Mouse (Mus musculus) ES-Bruce4 (cell line): ENCODE data around the gene Gm19345.

Experiments
- CTCF ChIP-seq: IDR thresholded peaks from one replicate; pipeline ENCODE4 v1.8.1; 2011; ENCODE audit warnings: low read depth, low read length
- POLR2A ChIP-seq: IDR thresholded peaks from one replicate; pipeline ENCODE4 v1.8.1; 2011; ENCODE audit warnings: low read length; ENCODE audit not compliant: insufficient read depth

DNA sequence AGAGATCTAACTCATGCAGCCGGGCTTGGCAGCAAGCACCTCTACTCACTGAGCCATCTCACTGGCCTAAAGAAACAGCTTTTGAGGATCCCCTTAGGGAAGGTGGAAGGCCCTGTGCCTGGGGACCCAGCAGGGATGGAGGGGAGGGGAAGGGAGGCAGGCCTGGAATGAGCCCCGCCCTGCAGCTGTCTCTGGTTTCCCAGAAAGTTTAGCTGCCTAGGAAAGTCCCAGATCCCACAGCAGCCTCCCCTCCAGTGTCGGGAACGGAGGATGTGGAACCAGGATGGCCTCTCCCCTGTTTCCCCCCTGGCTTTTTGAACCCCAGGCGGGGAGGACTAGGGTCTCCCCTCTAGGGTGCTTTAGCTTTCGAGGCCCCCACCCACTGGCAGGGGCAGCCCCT, 25.0 kb upstream of the Gm19345 start:
- no peak for TF ChIP-seq POLR2A
- TF ChIP-seq CTCF: no peak
